Comparison of ENCODE assay signal across 9 mouse cellular contexts in the genomic region with DNA sequence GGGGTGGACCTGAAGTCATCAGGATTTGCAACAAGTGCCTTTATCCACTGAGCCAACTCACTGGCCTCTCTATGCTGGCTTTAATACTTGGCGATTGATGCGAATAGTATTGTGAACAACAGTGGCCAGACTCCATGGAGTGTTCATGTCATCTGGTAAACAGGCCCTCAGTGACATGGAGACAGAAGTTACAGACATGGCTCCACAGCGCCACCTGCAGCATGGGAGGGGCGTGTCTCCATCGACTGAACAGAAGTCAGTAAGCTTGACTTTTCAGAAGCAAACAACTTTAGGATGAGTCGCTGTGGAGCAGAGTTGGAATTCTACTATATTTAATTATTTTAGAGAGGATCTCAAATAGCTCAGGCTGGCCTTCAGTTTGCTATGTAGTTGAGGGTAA.
DNase-seq lines count a peak whose midpoint lies in the region; ATAC-seq and TF ChIP-seq lines count a peak whose summit lies in the region.
"Had no signal": no experiment of that assay in that cellular context is flagged by ENCODE, and none has a peak within 500 bp of the region (broad histone marks: within the 10 kb centered on the region; RNA-seq: fewer than 3 reads in every experiment).

No protein-coding gene starts in this region.

- H3K9me3 ChIP-seq in neural tube, embryonic 15.5 days (replicated peaks) = no peaks in the 10 kb centered on the region
- no peaks in the 10 kb centered on the region for H3K9me3 ChIP-seq in lung, postnatal 0 days (ENCODE audit: low read length)
- H3K9me3 ChIP-seq: neural tube, embryonic 12.5 days had no signal

- no peaks in the 10 kb centered on the region for H3K36me3 ChIP-seq in heart, adult 2 months (ENCODE audit: control insufficient read depth, insufficient read depth, low read length)
- no peaks in the 10 kb centered on the region for H3K36me3 ChIP-seq in neural tube, embryonic 15.5 days
- H3K36me3 ChIP-seq in lung, postnatal 0 days (ENCODE audit: insufficient read depth, low read length) = no peaks in the 10 kb centered on the region
- H3K36me3 ChIP-seq: neural tube, embryonic 12.5 days had no signal

- intact Hi-C loops in heart, adult 2 months (cut with DNase I) = no loop called here
- intact Hi-C loops in heart, postnatal 25 days (cut with DNase I) = no loop called here

- no peak for DNase-seq in heart, adult 2 months
- DNase-seq in heart, postnatal 25 days (ENCODE audit: low spot score) = no peak
- DNase-seq in neural tube, embryonic 10.5 days (ENCODE audit: extremely low spot score, low spot score) = peak; percentile 29
- DNase-seq in c-Kit-positive CD71-negative TER-119-negative erythroid progenitor cells, embryonic 14.5 days (ENCODE audit: low read depth) = peak; percentile 25
- DNase-seq in lung, postnatal 0 days (ENCODE audit: low spot score) = peak; percentile 25
- peak; percentile 43 for DNase-seq in thymus, postnatal 14 days
- DNase-seq in urinary bladder, adult 2 months (ENCODE audit: low spot score) = no peak

- ATAC-seq in neural tube, embryonic 15.5 days (ENCODE audit: low FRiP score) = no peak
- ATAC-seq in lung, postnatal 0 days = no peak

- no peak overlapping the region for H3K4me2 ChIP-seq in neural tube, embryonic 15.5 days
- H3K4me2 ChIP-seq in lung, postnatal 0 days (replicated peaks; ENCODE audit: low read depth, low read length) = no peak overlapping the region
- H3K4me2 ChIP-seq: neural tube, embryonic 12.5 days had no signal

- no peak overlapping the region for H3K4me3 ChIP-seq in heart, adult 2 months
- no peak overlapping the region for H3K4me3 ChIP-seq in neural tube, embryonic 15.5 days (replicated peaks)
- no peak overlapping the region for H3K4me3 ChIP-seq in lung, postnatal 0 days (ENCODE audit: low read depth, low read length)
- H3K4me3 ChIP-seq: neural tube, embryonic 12.5 days had no signal

- H3K9ac ChIP-seq in heart, adult 2 months (ENCODE audit: low read depth, low read length) = no peak overlapping the region
- H3K9ac ChIP-seq in neural tube, embryonic 15.5 days (replicated peaks) = no peak overlapping the region
- H3K9ac ChIP-seq in lung, postnatal 0 days (replicated peaks; ENCODE audit: low read depth) = no peak overlapping the region
- H3K9ac ChIP-seq: neural tube, embryonic 12.5 days had no signal

- TF ChIP-seq EP300 in heart, adult 2 months (IDR thresholded peaks at IDR 0.05; ENCODE audit: insufficient read depth, low read depth, low read length) = no peak
- TF ChIP-seq EP300 in lung, postnatal 0 days (IDR thresholded peaks at IDR 0.05) = no peak

- no peak for TF ChIP-seq POLR2A in heart, adult 2 months (IDR thresholded peaks at IDR 0.05; ENCODE audit: insufficient read depth, low read depth, low read length)

- no peaks in the 10 kb centered on the region for H3K27me3 ChIP-seq in heart, adult 2 months (ENCODE audit: control insufficient read depth, insufficient read depth, low read length)
- H3K27me3 ChIP-seq in neural tube, embryonic 15.5 days (replicated peaks) = 0 out of 2 replicates have a peak, but pooled peaks cover 2% of the 10 kb centered on the region
- H3K27me3 ChIP-seq in lung, postnatal 0 days (replicated peaks; ENCODE audit: insufficient read depth, low read length) = no peaks in the 10 kb centered on the region
- H3K27me3 ChIP-seq: neural tube, embryonic 12.5 days had no signal

- no peak overlapping the region for H3K27ac ChIP-seq in heart, adult 2 months
- no peak overlapping the region for H3K27ac ChIP-seq in neural tube, embryonic 15.5 days (replicated peaks)
- H3K27ac ChIP-seq in lung, postnatal 0 days (ENCODE audit: low read length) = no peak overlapping the region
- H3K27ac ChIP-seq: neural tube, embryonic 12.5 days had no signal

- TF ChIP-seq CTCF in heart, adult 2 months (IDR thresholded peaks at IDR 0.05) = peak; percentile 48
- peak; percentile 58 for TF ChIP-seq CTCF in lung, postnatal 0 days (IDR thresholded peaks at IDR 0.05)

- no peaks in the 10 kb centered on the region for H3K4me1 ChIP-seq in heart, adult 2 months (ENCODE audit: control insufficient read depth, insufficient read depth, low read length)
- H3K4me1 ChIP-seq in neural tube, embryonic 15.5 days = no peaks in the 10 kb centered on the region; the same call in 1 of the 2 replicates
- H3K4me1 ChIP-seq in lung, postnatal 0 days (ENCODE audit: insufficient read depth, low read depth, low read length) = no peaks in the 10 kb centered on the region
- H3K4me1 ChIP-seq: neural tube, embryonic 12.5 days had no signal

- no peaks in the 10 kb centered on the region for H3K79me2 ChIP-seq in heart, adult 2 months (replicated peaks; ENCODE audit: control insufficient read depth, insufficient read depth, low read length)

- 63% methylated on average over 6 of the region's 6 CpGs for WGBS in heart, adult 2 months
- 65% methylated on average over 6 of the region's 6 CpGs for WGBS in neural tube, embryonic 15.5 days
- 60% methylated on average over 6 of the region's 6 CpGs for WGBS in lung, postnatal 0 days

Comparison
In these comparisons a context has a peak if more than half of its experiments do, and no peak if none do; other contexts are left out.
1. DNase-seq: peak in neural tube, embryonic 10.5 days (single experiment), c-Kit-positive CD71-negative TER-119-negative erythroid progenitor cells, embryonic 14.5 days (single experiment), lung, postnatal 0 days (single experiment) and thymus, postnatal 14 days (single experiment); none in heart, adult 2 months (0 of 2), heart, postnatal 25 days (single experiment) and urinary bladder, adult 2 months (single experiment).